Mouse (Mus musculus): ENCODE results near the gene Rnf227.
"Not testable (repeated sequence)": the region's sequence is repeated elsewhere in the genome, so short reads cannot be mapped to it uniquely, and the experiment has no call there.

The Rnf227 gene

DNA sequence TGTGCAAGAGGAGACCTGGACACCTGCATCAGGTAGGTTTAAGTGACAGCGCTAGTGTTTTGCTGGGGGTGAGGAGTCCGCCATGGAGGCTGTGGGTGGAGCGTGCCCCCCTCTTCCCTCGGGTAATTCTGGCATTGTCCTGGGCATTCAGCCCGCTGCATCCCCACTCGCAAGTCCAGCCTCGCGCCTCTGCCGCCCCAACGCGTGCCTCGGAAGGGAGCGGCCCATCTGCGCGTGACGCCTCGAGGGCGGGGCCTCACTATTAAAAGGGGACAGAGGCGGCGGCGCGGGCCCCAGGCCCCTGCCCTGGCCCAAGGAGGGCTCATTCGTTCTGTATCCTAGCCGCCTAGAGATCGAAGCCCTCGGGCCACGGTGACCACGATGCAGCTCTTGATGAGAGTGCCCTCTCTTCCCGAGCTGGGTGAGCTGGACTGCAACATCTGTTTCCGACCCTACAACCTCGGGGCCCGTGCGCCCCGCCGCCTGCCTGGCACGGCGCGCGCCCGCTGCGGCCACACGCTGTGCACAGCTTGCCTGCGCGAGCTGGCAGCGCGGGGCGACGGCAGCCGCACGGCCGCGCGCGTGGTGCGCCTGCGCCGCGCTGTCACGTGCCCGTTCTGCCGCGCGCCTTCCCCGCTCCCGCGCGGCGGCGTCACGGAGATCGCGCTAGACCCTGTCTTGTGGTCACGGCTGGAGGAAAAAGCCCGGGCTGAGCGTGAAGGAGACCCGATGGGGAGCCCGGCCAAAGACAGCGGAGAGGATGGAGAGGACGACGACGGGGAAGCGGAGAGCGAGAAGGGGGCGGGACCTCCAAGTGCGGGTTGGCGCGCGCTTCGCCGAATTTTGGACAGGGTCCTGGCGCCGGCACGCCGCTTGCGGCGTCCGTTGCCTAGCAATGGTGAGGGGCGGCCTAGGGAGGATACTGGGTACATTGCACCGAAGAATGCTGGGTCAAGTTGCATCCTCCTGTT, at the start of gene Rnf227:
Rnf227 (plus strand) TSS at position 301 of the 971 bp plus-strand sequence.
- peak; percentile 69 for DNase-seq (ENCODE audit: low spot score)

DNA sequence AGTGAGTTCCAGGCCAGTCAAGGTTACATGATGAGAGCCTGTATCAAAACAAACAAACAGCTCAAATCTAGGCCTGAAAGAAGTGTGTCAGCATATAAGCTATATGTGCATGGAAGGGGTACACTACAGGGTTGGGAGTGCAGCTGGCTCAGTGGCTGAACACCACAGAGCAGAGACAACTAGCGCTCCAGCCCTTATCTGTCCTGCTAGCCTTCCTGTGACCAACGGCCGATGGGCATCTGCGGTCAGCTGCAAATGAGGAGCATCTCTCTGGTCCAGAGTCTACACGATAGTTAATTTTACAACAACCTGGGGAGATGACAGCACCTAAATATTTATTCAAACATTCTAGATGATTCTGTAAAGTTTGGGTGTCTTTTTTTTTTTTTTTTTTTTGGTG, 49.1 kb upstream of the Rnf227 start:
- DNase-seq (ENCODE audit: low spot score): no peak

DNA sequence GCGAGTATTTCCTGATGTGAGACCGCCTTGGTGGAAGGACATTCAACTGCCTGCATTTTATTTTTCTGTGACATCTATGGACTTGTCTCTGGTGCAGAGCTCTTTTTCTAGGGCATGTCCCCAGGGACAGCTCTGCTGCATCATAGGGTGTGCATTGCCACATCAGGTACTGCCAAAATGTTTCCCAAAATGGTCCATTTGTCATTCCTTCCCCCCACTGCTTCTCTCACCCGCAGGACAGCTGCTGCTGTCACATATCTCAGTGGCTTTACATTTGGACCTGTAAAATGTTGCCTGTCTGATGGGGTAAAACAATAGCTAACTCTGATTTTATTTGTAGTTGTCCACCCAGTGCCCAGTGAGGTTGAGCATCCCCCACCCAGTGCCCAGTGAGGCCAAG, 45.0 kb upstream of the Rnf227 start:
- no peak for DNase-seq (ENCODE audit: low spot score)

DNA sequence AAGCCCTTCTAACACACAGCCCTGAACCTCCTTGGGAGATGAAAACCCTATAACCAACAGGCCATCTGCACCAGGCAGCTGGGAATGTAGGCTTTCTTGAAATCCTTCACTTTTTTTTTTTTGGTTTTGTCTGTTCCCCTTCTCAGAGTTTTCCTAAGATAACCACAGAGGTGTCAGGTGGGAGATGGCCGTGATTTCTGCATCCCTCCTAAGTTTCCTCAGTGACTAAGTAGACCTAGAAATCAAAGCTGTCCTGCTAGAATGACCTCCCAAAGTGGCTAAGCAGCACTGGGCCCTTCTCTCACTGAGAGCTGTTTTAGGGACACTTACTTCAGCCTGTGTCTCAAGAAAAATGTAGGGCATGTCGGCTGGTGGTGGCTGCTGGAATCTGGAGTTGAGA, 42.5 kb upstream of the Rnf227 start:
- DNase-seq (ENCODE audit: low spot score): no peak

DNA sequence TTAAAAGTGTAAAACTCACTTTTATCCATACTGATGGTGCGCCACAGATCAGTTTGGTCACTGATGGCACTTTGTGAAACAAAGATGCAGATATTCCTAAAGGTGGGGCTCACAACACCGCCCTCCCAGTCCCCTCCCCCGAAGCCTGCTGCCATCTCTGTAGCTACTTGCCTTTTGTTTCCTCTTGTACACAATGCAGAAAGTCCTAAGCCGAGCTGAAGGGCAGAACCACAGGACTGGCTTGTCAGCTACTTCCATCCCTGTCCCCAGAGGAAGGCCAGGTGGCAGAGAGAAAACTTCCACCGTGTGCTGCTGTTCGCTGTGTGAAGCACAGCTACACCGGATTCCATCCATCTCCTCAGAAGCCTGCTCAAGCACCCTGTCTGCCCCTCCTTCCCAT, 42.0 kb upstream of the Rnf227 start:
- DNase-seq (ENCODE audit: low spot score): no peak

DNA sequence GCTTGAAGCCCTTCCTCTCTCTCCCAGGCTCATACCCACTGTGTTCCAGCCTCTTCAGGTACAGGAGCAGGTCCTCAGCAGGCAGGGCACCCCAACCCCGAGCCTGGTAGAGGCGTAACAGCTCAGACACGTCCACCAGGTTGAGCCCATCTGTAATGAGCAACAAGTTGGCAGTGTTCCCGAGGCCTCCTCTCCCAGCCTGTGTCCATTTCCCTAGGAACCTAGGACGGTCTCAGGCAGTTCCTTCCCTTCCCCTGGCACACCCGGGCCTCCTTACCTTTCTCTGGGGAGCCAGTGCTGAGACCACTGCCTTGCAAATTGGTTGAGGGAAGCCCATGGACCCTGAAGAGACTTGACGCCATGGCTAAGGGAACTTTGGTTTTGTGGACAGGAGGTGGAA, 37.4 kb upstream of the Rnf227 start:
- no peak for DNase-seq (ENCODE audit: low spot score)

DNA sequence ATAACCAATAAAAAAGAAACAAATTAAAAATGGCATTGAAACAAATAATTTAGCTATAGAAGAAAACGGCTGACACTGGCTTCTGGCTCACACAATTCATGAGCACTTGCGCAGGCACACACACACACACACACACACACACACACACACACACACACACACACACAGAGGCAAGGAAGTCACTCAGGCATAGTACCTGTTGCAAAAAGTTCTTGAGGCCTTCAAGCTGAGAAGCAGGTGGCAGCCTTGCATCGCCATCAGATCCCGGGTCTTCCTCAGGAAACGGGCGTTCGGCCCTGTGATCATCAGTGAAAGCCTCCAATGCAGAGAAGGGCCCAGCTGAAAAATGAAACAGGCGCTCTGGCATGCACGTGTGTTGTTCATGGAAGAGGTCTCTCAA, 35.0 kb upstream of the Rnf227 start:
- no peak for DNase-seq (ENCODE audit: low spot score)

DNA sequence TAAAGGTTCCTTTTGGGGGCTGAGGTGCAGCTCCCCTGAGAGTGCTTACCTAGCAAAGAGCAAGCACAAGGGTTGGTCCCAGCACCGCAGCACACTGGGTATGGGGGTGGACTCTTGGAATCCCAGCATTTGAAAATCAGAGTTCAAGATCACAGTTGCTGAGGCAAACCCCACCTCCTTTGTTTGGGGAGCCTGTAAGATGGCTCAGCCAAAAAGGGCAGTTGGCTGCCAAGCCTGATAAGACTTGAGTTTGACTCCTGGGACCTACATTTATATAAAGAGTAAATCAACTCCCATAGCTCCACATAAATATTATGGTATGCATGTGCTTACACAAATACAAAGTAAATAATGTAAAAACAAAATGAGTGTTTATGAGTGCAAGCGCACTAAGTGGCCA, 34.2 kb upstream of the Rnf227 start:
- no peak for DNase-seq (ENCODE audit: low spot score)

DNA sequence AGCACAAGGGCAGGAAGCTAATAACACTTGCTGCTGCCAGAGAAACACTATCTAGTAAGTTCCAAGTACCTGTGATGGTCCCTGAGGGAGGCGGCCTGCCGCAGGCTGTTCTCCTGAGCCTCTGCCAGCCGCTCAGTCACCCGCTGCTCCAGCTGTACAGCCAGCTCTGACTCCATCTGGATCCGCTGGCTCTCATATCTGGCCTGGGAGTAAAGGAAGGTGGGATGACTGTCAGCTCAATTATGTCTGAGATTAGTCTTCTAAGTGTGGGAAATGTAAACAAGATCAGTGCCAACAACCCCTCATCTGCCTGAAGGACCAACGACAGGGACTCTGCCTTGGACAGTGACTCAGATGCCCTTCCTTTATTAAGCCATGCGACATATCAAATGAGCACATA, 29.0 kb upstream of the Rnf227 start:
- no peak for DNase-seq (ENCODE audit: low spot score)

DNA sequence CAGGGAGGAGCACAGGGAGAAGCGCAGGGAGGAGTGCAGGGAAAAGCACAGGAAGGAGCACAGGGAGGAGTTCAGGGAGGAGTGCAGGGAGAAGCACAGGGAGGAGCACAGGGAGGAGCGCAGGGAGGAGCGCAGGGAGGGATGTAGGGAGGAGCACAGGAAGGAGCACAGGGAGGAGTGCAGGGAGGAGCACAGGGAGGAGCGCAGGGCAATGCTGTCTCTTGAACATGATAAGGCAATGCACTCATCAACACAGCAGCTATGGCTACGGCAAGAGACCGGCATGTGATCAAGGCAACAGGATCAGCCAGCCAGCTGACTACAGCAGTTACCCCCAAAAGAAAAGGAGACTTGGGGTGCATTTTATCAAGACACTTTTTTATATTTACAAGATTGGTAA, 23.9 kb upstream of the Rnf227 start:
- no peak for DNase-seq (ENCODE audit: low spot score)

DNA sequence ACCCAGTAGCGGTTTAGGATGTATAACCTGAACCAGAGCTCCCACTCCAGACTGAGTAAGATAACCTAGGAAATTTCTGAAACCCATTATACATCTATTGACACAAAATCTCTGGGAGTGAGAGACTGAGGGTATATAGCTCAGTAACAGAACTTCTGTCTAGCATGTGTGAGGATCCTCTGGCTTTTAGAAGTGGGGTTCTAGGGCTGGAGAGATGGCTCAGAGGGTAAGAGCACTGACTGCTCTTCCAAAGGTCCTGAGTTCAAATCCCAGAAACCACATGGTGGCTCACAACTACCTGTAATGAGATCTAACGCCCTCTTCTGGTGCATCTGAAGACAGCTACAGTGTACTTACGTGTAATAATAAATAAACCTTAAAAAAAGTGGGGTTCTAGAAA, 22.3 kb upstream of the Rnf227 start:
- DNase-seq (ENCODE audit: low spot score): not testable (repeated sequence)

DNA sequence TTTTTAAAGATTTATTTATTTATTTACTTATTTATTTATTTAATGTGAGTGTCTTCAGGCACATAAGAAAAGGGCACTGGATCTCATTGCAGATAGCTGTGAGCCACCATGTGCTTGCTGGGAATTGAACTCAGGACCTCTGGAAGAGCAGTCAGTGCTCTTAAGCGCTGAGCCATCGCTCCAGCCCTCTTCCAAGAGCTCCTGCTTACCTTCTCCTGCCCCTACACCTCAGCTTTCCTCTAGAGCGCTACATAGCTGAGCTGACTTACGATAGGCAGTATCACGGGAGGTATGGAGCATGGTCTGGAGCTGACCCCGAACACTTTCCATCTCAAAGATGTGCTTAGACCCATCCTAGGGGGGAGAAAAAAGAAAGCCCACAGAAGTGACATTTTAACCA, 18.7 kb upstream of the Rnf227 start:
- DNase-seq (ENCODE audit: low spot score): no peak

DNA sequence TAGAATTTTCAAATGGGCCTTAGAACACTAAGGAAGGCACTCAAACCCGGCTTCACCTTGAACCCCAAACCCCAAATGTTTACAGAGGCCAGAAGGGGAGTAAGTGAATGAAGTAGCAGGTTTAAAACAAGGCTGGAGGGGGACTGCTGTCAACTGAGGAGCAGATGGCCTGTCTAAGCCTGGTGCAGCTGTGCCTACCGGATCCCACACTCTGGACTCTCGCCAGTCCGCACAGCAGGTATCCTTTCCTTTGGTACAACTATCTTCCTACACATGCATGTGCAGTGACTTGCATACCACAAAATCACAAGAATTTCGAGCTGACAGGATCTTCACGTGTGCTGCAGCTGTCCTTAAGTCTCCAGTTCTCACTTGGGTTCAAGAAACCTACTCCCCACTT, 18.3 kb upstream of the Rnf227 start:
- no peak for DNase-seq (ENCODE audit: low spot score)

DNA sequence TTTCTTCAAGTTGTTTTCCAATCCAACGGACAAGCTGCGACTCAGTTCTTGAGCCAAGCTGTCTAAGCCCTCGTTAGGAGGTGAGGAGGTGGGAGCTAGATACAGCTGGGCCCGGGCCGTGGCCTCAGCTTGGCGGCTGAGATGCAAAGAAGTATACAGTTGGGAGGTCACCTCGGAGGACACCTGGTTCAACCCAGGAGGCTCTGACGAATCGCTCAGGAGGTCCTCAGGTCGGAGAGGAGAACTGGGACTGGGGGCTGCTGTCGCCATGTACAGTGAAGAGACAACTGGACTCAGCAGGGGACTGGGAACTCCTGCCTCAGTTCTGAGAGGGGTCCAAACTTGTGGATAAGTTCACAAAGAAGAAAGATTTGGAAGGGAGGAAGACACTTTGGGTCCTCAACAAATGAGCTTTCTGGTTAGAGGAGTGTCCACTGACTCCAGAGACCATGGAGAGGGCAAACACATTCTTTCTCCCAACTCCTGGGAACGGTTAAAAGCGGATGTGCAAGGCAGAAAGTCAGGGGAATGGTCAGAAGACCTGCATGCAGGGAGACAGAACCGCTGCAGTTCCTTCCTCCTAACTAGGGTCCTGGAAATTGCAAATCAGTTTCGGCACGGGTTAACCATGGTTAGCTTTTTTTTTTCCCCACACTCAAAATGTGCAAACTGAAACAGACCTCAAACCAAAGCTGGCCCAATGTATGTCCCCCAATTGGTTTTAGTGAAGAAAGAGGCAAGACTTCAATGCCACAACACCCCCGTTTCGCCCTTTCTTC, 17.4 kb upstream of the Rnf227 start:
- peak; percentile 21 for DNase-seq (ENCODE audit: low spot score)

DNA sequence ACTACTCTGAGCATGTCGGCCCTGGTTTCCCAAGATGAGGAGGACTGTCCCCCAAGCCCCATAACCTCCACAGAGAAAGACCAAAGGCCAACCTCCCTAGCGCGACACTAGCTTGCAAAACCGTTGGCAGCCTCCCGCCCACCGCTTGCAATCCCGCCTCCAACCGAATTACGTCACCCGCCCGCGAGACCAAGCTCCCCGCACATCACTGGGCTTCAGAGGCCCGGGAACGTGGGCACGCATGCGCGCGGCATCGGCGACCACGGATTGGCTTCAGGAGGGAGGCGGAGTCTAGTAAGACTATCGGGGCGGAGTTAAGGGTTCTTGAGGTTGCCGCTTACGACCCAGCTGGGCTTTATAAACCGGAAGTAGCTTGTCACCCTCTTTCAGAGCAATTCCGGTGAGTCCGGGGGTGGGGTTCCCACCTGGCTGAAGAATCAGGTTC, 16.6 kb upstream of the Rnf227 start, which contains the start of the genes Cntrob and Trappc1:
Cntrob (minus strand) TSS at position 109 of the 445 bp plus-strand sequence.
Trappc1 (plus strand) TSS at position 314 of the 445 bp plus-strand sequence.
- peak; percentile 100 for DNase-seq (ENCODE audit: low spot score)

DNA sequence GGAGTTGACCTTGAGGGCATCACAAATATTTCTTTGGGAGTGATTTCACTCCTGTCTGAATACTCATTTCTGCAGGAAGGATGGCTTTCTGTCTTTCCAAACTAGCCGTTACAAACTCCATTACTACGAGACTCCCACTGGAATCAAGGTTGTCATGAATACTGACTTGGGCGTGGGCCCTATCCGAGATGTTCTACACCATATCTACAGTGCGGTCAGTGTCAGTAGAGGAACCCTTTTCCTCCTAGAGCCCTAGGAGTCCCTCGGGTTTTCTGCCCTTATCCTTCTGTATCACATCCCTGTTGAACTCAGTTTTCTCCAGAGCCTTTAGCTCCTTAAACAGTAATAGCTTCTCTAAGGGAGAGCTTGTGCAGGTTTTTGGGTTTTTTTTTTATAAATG, 15.5 kb upstream of the Rnf227 start:
- no peak for DNase-seq (ENCODE audit: low spot score)

DNA sequence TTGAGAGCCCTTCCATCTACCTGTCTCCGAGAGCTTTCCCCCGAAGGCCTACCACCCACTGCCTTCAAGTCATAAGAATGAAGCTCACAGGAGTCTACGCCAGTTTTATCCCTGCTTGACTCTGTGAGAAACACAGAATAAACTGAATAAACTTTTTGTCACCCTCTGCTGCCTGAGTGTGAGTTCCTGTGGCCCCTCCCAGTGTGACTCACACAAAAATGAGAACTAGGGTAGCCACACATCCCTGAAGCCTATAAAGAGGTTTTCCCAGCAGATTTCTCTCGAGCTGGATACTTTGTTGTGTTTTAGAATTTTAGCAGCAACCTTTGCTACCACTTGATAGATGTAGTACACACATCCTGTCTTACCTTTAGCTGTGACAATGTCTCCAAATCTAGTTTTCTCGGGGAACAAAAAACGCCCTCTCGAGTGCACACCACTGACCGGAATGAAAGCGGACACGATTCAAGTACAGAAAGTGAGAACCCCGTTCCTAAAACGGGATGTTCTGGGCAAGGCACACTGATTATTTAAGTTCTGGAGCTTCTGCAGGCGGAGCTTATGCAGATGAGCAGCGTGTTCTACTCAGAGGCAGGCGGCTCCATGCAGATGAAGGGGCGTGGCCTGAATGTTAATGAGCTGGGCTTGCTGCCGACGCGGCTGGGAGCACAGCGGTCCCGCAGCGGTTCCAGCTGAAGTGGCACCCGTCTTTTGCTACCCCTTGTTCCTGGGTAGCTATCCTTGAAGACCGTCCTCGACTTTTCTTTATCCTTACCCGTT, 14.4 kb upstream of the Rnf227 start, which contains the start of gene Kcnab3:
Kcnab3 (plus strand) TSS at position 631 of the 780 bp plus-strand sequence.
- DNase-seq (ENCODE audit: low spot score): peak; percentile 82

DNA sequence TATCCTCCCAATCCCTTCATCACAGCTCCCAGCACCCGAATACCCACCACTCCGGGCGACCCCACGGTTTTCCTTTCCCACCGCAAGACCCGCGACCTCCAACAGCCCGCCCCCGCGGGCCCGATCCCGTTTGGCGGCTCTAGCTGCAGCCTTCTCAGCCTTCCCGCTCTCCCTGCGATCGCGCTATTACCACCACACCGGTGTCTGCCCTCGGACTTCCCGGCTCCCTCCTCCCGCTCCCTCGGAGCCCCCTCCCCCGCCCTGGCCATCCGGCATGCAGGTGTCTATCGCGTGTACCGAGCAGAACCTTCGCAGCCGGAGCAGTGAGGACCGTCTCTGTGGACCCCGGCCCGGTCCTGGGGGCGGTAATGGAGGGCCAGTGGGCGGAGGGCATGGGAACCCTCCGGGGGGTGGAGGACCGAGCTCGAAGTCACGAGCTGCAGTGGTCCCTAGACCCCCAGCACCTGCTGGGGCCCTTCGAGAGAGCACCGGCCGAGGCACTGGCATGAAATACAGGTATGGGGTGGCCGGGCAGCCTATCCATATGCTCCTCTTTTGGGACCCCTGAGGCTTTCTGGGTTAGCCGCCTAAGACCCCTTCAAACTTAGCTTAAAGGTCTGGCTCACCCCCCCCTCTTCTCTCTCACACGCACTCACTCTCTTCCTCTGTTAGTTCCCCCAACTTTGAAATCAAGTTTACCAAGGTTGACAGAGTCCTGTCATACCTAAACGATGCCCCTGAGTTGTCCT, 13.7 kb upstream of the Rnf227 start:
- no peak for DNase-seq (ENCODE audit: low spot score)

DNA sequence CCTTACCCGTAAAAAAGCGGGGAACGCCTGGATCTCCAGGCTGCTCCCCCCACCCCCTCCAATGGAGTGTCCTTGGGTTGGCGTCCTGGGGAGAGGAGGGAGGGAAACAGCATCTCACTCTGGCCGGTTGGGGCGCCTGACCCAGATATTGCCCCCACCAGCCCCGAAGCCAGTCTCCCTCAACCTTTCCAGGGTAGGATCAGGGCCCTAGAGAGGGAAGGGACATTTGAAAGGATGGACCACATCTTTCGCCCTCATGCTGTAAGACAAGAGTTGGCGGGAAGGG, 13.2 kb upstream of the Rnf227 start:
- DNase-seq (ENCODE audit: low spot score): no peak

DNA sequence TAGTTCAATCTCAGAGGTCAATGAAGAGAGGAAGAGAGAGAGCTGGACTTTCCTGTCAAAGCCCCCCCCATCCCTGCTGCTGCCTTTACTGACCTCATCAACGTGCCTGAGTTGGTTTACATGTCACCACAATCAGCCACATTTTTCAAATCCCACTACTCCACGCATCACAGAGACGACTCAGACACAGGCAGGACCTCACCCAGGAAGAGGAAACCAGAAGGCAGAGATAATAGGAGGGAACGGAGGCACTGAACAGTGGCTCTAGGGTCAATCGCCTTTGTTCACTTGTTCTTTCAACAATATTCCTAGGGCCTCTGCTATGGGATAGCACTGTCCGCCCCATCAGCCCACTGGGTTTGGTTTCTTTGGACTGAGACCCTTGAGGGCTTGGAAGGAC, 12.6 kb upstream of the Rnf227 start:
- no peak for DNase-seq (ENCODE audit: low spot score)

DNA sequence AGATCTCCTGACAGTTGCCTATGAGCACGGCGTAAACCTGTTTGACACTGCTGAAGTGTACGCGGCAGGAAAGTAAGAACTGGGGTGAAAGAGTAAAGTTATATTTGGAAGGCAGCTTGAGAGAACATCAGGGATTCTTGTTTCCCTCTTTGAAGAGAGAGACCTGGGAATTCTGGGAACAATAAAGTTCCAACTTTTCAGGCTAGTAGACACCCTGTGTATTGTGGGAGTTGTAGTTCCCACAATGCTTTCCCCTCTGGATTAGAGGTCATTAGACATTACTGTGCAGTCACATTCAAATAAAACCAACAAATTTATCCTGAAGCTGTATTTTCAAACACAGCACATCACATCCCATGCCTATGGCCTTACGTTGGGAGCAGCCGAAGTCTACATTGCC, 11.7 kb upstream of the Rnf227 start:
- no peak for DNase-seq (ENCODE audit: low spot score)

DNA sequence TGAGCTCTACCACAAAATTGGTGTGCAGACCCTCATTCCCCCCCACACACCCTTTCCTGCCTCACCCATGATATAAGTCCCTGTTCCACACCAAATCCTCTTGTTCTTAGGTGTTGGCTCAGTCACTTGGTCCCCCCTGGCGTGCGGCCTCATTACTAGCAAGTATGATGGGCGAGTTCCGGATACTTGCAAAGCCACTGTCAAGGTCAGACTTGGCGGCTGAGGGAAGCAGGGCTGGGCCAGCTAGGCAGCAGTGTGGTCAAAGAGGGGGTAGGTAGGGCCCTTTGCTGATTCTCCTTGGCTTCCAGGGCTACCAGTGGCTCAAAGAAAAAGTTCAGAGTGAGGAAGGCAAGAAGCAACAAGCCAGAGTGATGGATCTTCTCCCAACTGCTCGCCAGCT, 9.1 kb upstream of the Rnf227 start:
- no peak for DNase-seq (ENCODE audit: low spot score)
